In the genomic region with DNA sequence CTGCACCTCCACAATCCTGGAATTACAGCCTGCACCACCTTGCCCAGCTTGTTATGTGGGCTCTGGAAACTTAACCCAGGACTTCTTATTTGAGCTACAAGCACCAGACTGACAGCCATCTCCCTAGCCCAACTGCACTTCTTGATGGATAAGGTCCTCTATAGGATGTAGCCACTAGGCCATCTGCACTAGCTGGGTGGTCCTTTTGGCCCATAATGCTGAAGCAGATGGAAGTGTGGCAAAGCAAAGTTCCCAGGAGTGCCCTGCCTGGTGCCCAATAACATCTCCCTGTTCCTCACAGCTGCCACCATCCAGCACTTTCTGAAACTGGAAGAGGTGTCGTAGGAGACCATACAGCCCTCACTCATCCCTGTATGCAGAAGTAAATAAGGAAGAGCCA, we compare ENCODE assay signal across 33 mouse cellular contexts.
DNase-seq lines count a peak whose midpoint lies in the region; ATAC-seq and TF ChIP-seq lines count a peak whose summit lies in the region.
"Had no signal": no experiment of that assay in that cellular context is flagged by ENCODE, and none has a peak within 500 bp of the region (broad histone marks: within the 10 kb centered on the region; RNA-seq: fewer than 3 reads in every experiment).

No protein-coding gene starts in this region.

- ATAC-seq in forebrain, embryonic 15.5 days (replicated peaks): 0 out of 2 replicates have a peak, but pooled peaks have one; percentile 38
- ATAC-seq in forebrain, embryonic 12.5 days (ENCODE audit: low FRiP score): no peak
- peak; percentile 76 for ATAC-seq in hindbrain, postnatal 0 days
- ATAC-seq in hindbrain, embryonic 12.5 days (ENCODE audit: low FRiP score): no peak
- ATAC-seq: activated CD4-positive, CD25-positive, alpha-beta regulatory T cell, adult 4 months; lung, postnatal 0 days had no signal

- no peaks in the 10 kb centered on the region for H3K36me3 ChIP-seq in forebrain, embryonic 15.5 days
- no peaks in the 10 kb centered on the region for H3K36me3 ChIP-seq in forebrain, embryonic 12.5 days (replicated peaks)
- no peaks in the 10 kb centered on the region for H3K36me3 ChIP-seq in hindbrain, postnatal 0 days (ENCODE audit: insufficient read depth, low read length)
- no peaks in the 10 kb centered on the region for H3K36me3 ChIP-seq in hindbrain, embryonic 12.5 days
- H3K36me3 ChIP-seq in limb, embryonic 10.5 days: peaks cover 16% of the 10 kb centered on the region
- H3K36me3 ChIP-seq: embryonic facial prominence, embryonic 15.5 days; limb, embryonic 15.5 days; liver, embryonic 13.5 days; midbrain, embryonic 12.5 days had no signal

- DNase-seq in cerebellum, postnatal 10 days: peak; percentile 74 to 87
- DNase-seq in cerebellum, adult 8-10 months: no peak
- DNase-seq in hindbrain, postnatal 0 days (ENCODE audit: low spot score): peak; percentile 72
- peak; percentile 44 for DNase-seq in brain, embryonic 14.5 days (ENCODE audit: low read depth)
- no peak for DNase-seq in limb, embryonic 10.5 days (ENCODE audit: low spot score)
- DNase-seq: adrenal gland, adult 2 months; adrenal gland, postnatal 36 days; cerebellum, adult 9-10 months; gastrocnemius, postnatal 25 days; heart, adult 18-20 months; heart, postnatal 4 days; kidney, adult 18-20 months; kidney, postnatal 36 days; liver, embryonic 13.5 days; lung, adult 18-20 months; lung, postnatal 4 days; right cerebral cortex, postnatal 4 days; thymus, adult 18-20 months; thymus, postnatal 25 days had no signal

- H3K4me3 ChIP-seq in forebrain, embryonic 15.5 days: no peak overlapping the region
- no peak overlapping the region for H3K4me3 ChIP-seq in forebrain, embryonic 12.5 days (replicated peaks)
- H3K4me3 ChIP-seq in hindbrain, postnatal 0 days (ENCODE audit: low read length): no peak overlapping the region
- no peak overlapping the region for H3K4me3 ChIP-seq in hindbrain, embryonic 12.5 days
- no peak overlapping the region for H3K4me3 ChIP-seq in limb, embryonic 10.5 days
- H3K4me3 ChIP-seq: embryonic facial prominence, embryonic 15.5 days; layer of hippocampus, adult 2 months; left cerebral cortex, adult 2 months; limb, embryonic 15.5 days; liver, embryonic 13.5 days; megakaryocyte, embryonic 14.5 days; midbrain, embryonic 12.5 days had no signal

- peak overlapping the region; percentile 51 for H3K27ac ChIP-seq in forebrain, embryonic 15.5 days (replicated peaks)
- no peak overlapping the region for H3K27ac ChIP-seq in forebrain, embryonic 12.5 days
- peak overlapping the region; percentile 12; the same call in 1 of the 2 replicates for H3K27ac ChIP-seq in hindbrain, postnatal 0 days
- H3K27ac ChIP-seq in hindbrain, embryonic 12.5 days: no peak overlapping the region
- H3K27ac ChIP-seq in limb, embryonic 10.5 days: no peak overlapping the region
- H3K27ac ChIP-seq: embryonic facial prominence, embryonic 15.5 days; layer of hippocampus, adult 2 months; left cerebral cortex, adult 2 months; limb, embryonic 15.5 days; liver, embryonic 13.5 days; midbrain, embryonic 12.5 days; stomach, postnatal 0 days had no signal

- no peak overlapping the region for H3K9ac ChIP-seq in forebrain, embryonic 15.5 days (replicated peaks)
- no peak overlapping the region for H3K9ac ChIP-seq in forebrain, embryonic 12.5 days
- H3K9ac ChIP-seq in hindbrain, postnatal 0 days (replicated peaks; ENCODE audit: low read length): no peak overlapping the region
- H3K9ac ChIP-seq in hindbrain, embryonic 12.5 days: no peak overlapping the region
- H3K9ac ChIP-seq: embryonic facial prominence, embryonic 15.5 days; limb, embryonic 15.5 days; liver, embryonic 13.5 days; midbrain, embryonic 12.5 days had no signal

- H3K9me3 ChIP-seq in forebrain, embryonic 15.5 days: no peaks in the 10 kb centered on the region
- no peaks in the 10 kb centered on the region for H3K9me3 ChIP-seq in forebrain, embryonic 12.5 days
- H3K9me3 ChIP-seq in hindbrain, postnatal 0 days (ENCODE audit: low read length): no peaks in the 10 kb centered on the region
- H3K9me3 ChIP-seq in hindbrain, embryonic 12.5 days (replicated peaks): no peaks in the 10 kb centered on the region
- no peaks in the 10 kb centered on the region for H3K9me3 ChIP-seq in limb, embryonic 10.5 days (replicated peaks)
- H3K9me3 ChIP-seq: embryonic facial prominence, embryonic 15.5 days; limb, embryonic 15.5 days; liver, embryonic 13.5 days; megakaryocyte, embryonic 14.5 days; midbrain, embryonic 12.5 days had no signal

- no peak for TF ChIP-seq CTCF in hindbrain, postnatal 0 days (IDR thresholded peaks at IDR 0.05; ENCODE audit: low read depth)
- TF ChIP-seq CTCF in brain, embryonic 14.5 days (IDR thresholded peaks at IDR 0.05; ENCODE audit: borderline replicate concordance, extremely low read depth, insufficient read depth, insufficient read length): no peak

- no peak overlapping the region for H3K4me2 ChIP-seq in forebrain, embryonic 15.5 days (replicated peaks)
- no peak overlapping the region for H3K4me2 ChIP-seq in forebrain, embryonic 12.5 days
- no peak overlapping the region for H3K4me2 ChIP-seq in hindbrain, postnatal 0 days (ENCODE audit: low read depth, low read length)
- H3K4me2 ChIP-seq in hindbrain, embryonic 12.5 days (replicated peaks): no peak overlapping the region
- H3K4me2 ChIP-seq: embryonic facial prominence, embryonic 15.5 days; heart, embryonic 11.5 days; limb, embryonic 15.5 days; liver, embryonic 13.5 days; midbrain, embryonic 12.5 days had no signal

- H3K4me1 ChIP-seq in forebrain, embryonic 15.5 days: peaks cover 10% of the 10 kb centered on the region; the same call in 1 of the 2 replicates
- peaks cover 3% of the 10 kb centered on the region; the same call in 1 of the 2 replicates for H3K4me1 ChIP-seq in forebrain, embryonic 12.5 days
- 0 out of 2 replicates have a peak, but pooled peaks cover 2% of the 10 kb centered on the region for H3K4me1 ChIP-seq in hindbrain, postnatal 0 days (ENCODE audit: insufficient read depth, low read length)
- 0 out of 2 replicates have a peak, but pooled peaks cover 2% of the 10 kb centered on the region for H3K4me1 ChIP-seq in hindbrain, embryonic 12.5 days
- H3K4me1 ChIP-seq in limb, embryonic 10.5 days: peaks cover 16% of the 10 kb centered on the region
- H3K4me1 ChIP-seq: liver, embryonic 13.5 days; megakaryocyte, embryonic 14.5 days; midbrain, embryonic 12.5 days had no signal

- TF ChIP-seq POLR2A in brain, embryonic 14.5 days (IDR thresholded peaks at IDR 0.05; ENCODE audit: borderline replicate concordance, extremely low read depth, insufficient read depth, insufficient read length, poor library complexity, severe bottlenecking): no peak

- 79% methylated on average over 1 of the region's 1 CpGs for WGBS in forebrain, embryonic 15.5 days
- WGBS in forebrain, embryonic 12.5 days: 95% methylated on average over 1 of the region's 1 CpGs
- WGBS in hindbrain, postnatal 0 days: 78% methylated on average over 1 of the region's 1 CpGs
- WGBS in hindbrain, embryonic 12.5 days: 89% methylated on average over 1 of the region's 1 CpGs
- 94% methylated on average over 1 of the region's 1 CpGs for WGBS in limb, embryonic 10.5 days

- no peaks in the 10 kb centered on the region for H3K27me3 ChIP-seq in forebrain, embryonic 15.5 days
- H3K27me3 ChIP-seq in forebrain, embryonic 12.5 days: no peaks in the 10 kb centered on the region
- H3K27me3 ChIP-seq in hindbrain, postnatal 0 days (ENCODE audit: insufficient read depth, low read length): no peaks in the 10 kb centered on the region
- no peaks in the 10 kb centered on the region for H3K27me3 ChIP-seq in hindbrain, embryonic 12.5 days
- H3K27me3 ChIP-seq in limb, embryonic 10.5 days (ENCODE audit: low read depth, poor library complexity, severe bottlenecking): no peaks in the 10 kb centered on the region
- H3K27me3 ChIP-seq: CH12.LX; embryonic facial prominence, embryonic 15.5 days; limb, embryonic 15.5 days; liver, embryonic 13.5 days; midbrain, embryonic 12.5 days had no signal

Comparison
In these comparisons a context has a peak if more than half of its experiments do, and no peak if none do; other contexts are left out.
1. DNase-seq: peak in cerebellum, postnatal 10 days (2 of 2), hindbrain, postnatal 0 days (single experiment) and brain, embryonic 14.5 days (single experiment); none in cerebellum, adult 8-10 months (single experiment) and limb, embryonic 10.5 days (single experiment).
2. ATAC-seq: peak in forebrain, embryonic 15.5 days (single experiment) and hindbrain, postnatal 0 days (single experiment); none in forebrain, embryonic 12.5 days (single experiment) and hindbrain, embryonic 12.5 days (single experiment).
3. H3K27ac ChIP-seq: peak in forebrain, embryonic 15.5 days (single experiment) and hindbrain, postnatal 0 days (single experiment); none in forebrain, embryonic 12.5 days (single experiment), hindbrain, embryonic 12.5 days (single experiment) and limb, embryonic 10.5 days (single experiment).